Mouse (Mus musculus) WW6 (cell line): ENCODE measurements around the gene Uchl4.
"Not testable (repeated sequence)": the region's sequence is repeated elsewhere in the genome, so short reads cannot be mapped to it uniquely, and the experiment has no call there.

Source experiments
- DNase-seq: peaks from one replicate; pipeline ENCODE4 v3.0.0-alpha.2; 2013; ENCODE audit warnings: low read depth, low spot score

The Uchl4 gene

GRCm38 (mm10) chr9:64234768-64235435 lies at the start of gene Uchl4:
TSS of gene Uchl4 (plus strand) at chr9:64235201.
- DNase-seq, result no peak

GRCm38 (mm10) chr9:64193879-64194278 lies 41.1 kb upstream of the Uchl4 start:
- no peak for DNase-seq

GRCm38 (mm10) chr9:64195554-64195953 lies 39.4 kb upstream of the Uchl4 start:
- DNase-seq, result no peak

- DNase-seq, result no peak
Observed at GRCm38 (mm10) chr9:64197524-64197923, 37.5 kb upstream of the Uchl4 start.

GRCm38 (mm10) chr9:64198068-64198762 lies 36.8 kb upstream of the Uchl4 start:
- DNase-seq, result no peak

- not testable (repeated sequence) for DNase-seq
Observed at GRCm38 (mm10) chr9:64198763-64199418, 36.1 kb upstream of the Uchl4 start.

GRCm38 (mm10) chr9:64199897-64200296 lies 35.1 kb upstream of the Uchl4 start:
- no peak for DNase-seq

GRCm38 (mm10) chr9:64202331-64202730 lies 32.7 kb upstream of the Uchl4 start:
- no peak for DNase-seq

GRCm38 (mm10) chr9:64202866-64203265 lies 32.1 kb upstream of the Uchl4 start:
- DNase-seq, result no peak

- DNase-seq, result no peak
Observed at GRCm38 (mm10) chr9:64207509-64208084, 27.4 kb upstream of the Uchl4 start.

GRCm38 (mm10) chr9:64214452-64214851 lies 20.5 kb upstream of the Uchl4 start:
- DNase-seq, result no peak

GRCm38 (mm10) chr9:64216090-64216489 lies 18.9 kb upstream of the Uchl4 start:
- DNase-seq, result no peak

- DNase-seq, result no peak
Observed at GRCm38 (mm10) chr9:64216641-64217040, 18.4 kb upstream of the Uchl4 start.

- DNase-seq, result no peak
Observed at GRCm38 (mm10) chr9:64217887-64218286, 17.1 kb upstream of the Uchl4 start.

GRCm38 (mm10) chr9:64219305-64219704 lies 15.7 kb upstream of the Uchl4 start:
- DNase-seq, result no peak

- no peak for DNase-seq
Observed at GRCm38 (mm10) chr9:64219772-64220420, 15.1 kb upstream of the Uchl4 start.

- DNase-seq, result no peak
Observed at GRCm38 (mm10) chr9:64220603-64221002, 14.4 kb upstream of the Uchl4 start.

GRCm38 (mm10) chr9:64221480-64221879 lies 13.5 kb upstream of the Uchl4 start:
- DNase-seq, result no peak

GRCm38 (mm10) chr9:64222098-64222497 lies 12.9 kb upstream of the Uchl4 start:
- DNase-seq, result no peak

- DNase-seq, result no peak
Observed at GRCm38 (mm10) chr9:64225805-64226204, 9.2 kb upstream of the Uchl4 start.

- DNase-seq, result no peak
Observed at GRCm38 (mm10) chr9:64227736-64228135, 7.3 kb upstream of the Uchl4 start.

GRCm38 (mm10) chr9:64228972-64229371 lies 6.0 kb upstream of the Uchl4 start:
- no peak for DNase-seq
